Mouse (Mus musculus) ES-Bruce4 (cell line): ENCODE data around the gene Fn3krp.

Source experiments
- CTCF ChIP-seq: IDR thresholded peaks from one replicate; pipeline ENCODE4 v1.8.1; 2011; ENCODE audit warnings: low read depth, low read length
- EP300 ChIP-seq: IDR thresholded peaks from 2 replicates; pipeline ENCODE4 v1.6.1; 2011; ENCODE audit warnings: low read depth, low read length; ENCODE audit not compliant: insufficient read depth

- TF ChIP-seq CTCF (no peak), EP300 (no peak)
Observed at GRCm38 (mm10) chr11:121451216-121451726, 30.1 kb downstream of the Fn3krp start.
